Mouse (Mus musculus) cerebellum, adult 8-10 months (tissue): ENCODE measurements around the gene Mkrn2os.

ENCODE experiments used
- DNase-seq: peaks from one replicate; pipeline ENCODE4 v3.0.0; 2022

Mkrn2os gene

GRCm38 (mm10) chr6:115582328-115583115 is 9.9 kb downstream of the Mkrn2os start:
- DNase-seq: no peak

GRCm38 (mm10) chr6:115580810-115581209 is 11.6 kb downstream of the Mkrn2os start:
- no peak for DNase-seq

- no peak for DNase-seq
Measured at GRCm38 (mm10) chr6:115577941-115578340, 14.4 kb downstream of the Mkrn2os start.

GRCm38 (mm10) chr6:115577407-115577806 is 15.0 kb downstream of the Mkrn2os start:
- no peak for DNase-seq

- no peak for DNase-seq
Measured at GRCm38 (mm10) chr6:115574171-115574570, 18.2 kb downstream of the Mkrn2os start.

GRCm38 (mm10) chr6:115565479-115566045 is 26.8 kb downstream of the Mkrn2os start:
- DNase-seq: no peak

- no peak for DNase-seq
Measured at GRCm38 (mm10) chr6:115559651-115560632, 32.4 kb downstream of the Mkrn2os start.

- no peak for DNase-seq
Measured at GRCm38 (mm10) chr6:115558176-115558575, 34.2 kb downstream of the Mkrn2os start.

GRCm38 (mm10) chr6:115555485-115555884 is 36.9 kb downstream of the Mkrn2os start:
- DNase-seq: no peak

GRCm38 (mm10) chr6:115546276-115546675 is 46.1 kb downstream of the Mkrn2os start:
- peak; percentile 40 for DNase-seq

- peak; percentile 96 for DNase-seq
Measured at GRCm38 (mm10) chr6:115544442-115544970, 47.9 kb downstream of the Mkrn2os start, which contains the start of gene Tsen2. Gene Tsen2 (plus strand): TSS chr6:115544664.

GRCm38 (mm10) chr6:115542341-115542740 is 50.0 kb downstream of the Mkrn2os start:
- DNase-seq: no peak

GRCm38 (mm10) chr6:115541676-115542275 is 50.6 kb downstream of the Mkrn2os start:
- no peak for DNase-seq

GRCm38 (mm10) chr6:115538645-115539429 is 53.5 kb downstream of the Mkrn2os start:
- DNase-seq: peak; percentile 86

- DNase-seq: no peak
Measured at GRCm38 (mm10) chr6:115536169-115536568, 56.2 kb downstream of the Mkrn2os start.

- DNase-seq: peak; percentile 26
Measured at GRCm38 (mm10) chr6:115534617-115535016, 57.8 kb downstream of the Mkrn2os start.
